Mouse (Mus musculus): ENCODE results near the gene Rhot2. TPM values are rescaled to one million over a fixed set of nuclear protein-coding genes. Genes with fewer than 3 reads are reported as not detected.
A peak's percentile ranks its signal among the peaks of the same experiment; 100 is the strongest.

Rhot2 gene
- polyA plus RNA-seq, 1 experiment, result 62.1 TPM

- no peaks in the 10 kb centered on the region for H3K27me3 ChIP-seq (ENCODE audit: control insufficient read depth, insufficient read depth, low read length)
- no peak overlapping the region for H3K27ac ChIP-seq (ENCODE audit: insufficient read depth, low read length)
- 92% methylated on average over 2 of the region's 2 CpGs for WGBS
- no peak for DNase-seq (ENCODE audit: low read depth in 1 of 2, low spot score in 2 of 2)
- H3K4me1 ChIP-seq (ENCODE audit: control insufficient read depth, insufficient read depth, insufficient read length), result no peaks in the 10 kb centered on the region; the same call in 1 of the 2 replicates
- H3K36me3 ChIP-seq (ENCODE audit: control insufficient read depth, insufficient read depth, low read length), result no peaks in the 10 kb centered on the region
- no peak for TF ChIP-seq CTCF (IDR thresholded peaks at IDR 0.05; ENCODE audit: extremely low read depth, insufficient read depth, insufficient read length, insufficient replicate concordance)
- H3K4me3 ChIP-seq (ENCODE audit: extremely low read depth, insufficient read depth, insufficient read length), result no peak overlapping the region
Observed at GRCm38 (mm10) chr17:25869954-25870353, 25.3 kb upstream of the Rhot2 start.

DNA sequence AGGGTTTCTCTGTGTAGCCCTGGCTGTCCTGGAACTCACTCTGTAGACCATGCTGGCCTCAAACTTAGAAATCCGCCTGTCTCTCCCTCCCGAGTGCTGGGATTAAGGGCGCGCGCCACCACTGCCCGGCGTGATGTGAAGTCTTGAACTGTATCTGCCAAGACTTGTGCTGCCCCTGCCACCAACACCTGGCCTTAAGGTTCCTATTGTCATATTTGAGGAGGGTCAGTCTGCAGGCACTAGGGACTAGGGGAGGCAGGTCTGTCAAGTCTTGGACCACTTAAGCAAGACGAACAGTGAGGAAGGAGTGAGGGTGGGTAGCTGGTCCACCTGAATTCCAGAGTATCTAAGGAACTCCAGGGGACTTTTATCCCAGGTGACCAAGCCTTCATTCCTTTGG is 24.8 kb upstream of the Rhot2 start:
- WGBS, result 95% methylated on average over 8 of the region's 8 CpGs
- no peak for TF ChIP-seq CTCF (IDR thresholded peaks at IDR 0.05; ENCODE audit: extremely low read depth, insufficient read depth, insufficient read length, insufficient replicate concordance)
- no peak for TF ChIP-seq POLR2A (IDR thresholded peaks at IDR 0.05; ENCODE audit: low read depth, low read length)
- H3K4me3 ChIP-seq (ENCODE audit: extremely low read depth, insufficient read depth, insufficient read length), result no peak overlapping the region
- no peaks in the 10 kb centered on the region; the same call in 1 of the 2 replicates for H3K4me1 ChIP-seq (ENCODE audit: control insufficient read depth, insufficient read depth, insufficient read length)
- DNase-seq (ENCODE audit: low read depth in 1 of 2, low spot score in 2 of 2), result no peak
- no peaks in the 10 kb centered on the region for H3K27me3 ChIP-seq (ENCODE audit: control insufficient read depth, insufficient read depth, low read length)
- H3K27ac ChIP-seq (ENCODE audit: insufficient read depth, low read length), result no peak overlapping the region
- no peaks in the 10 kb centered on the region for H3K36me3 ChIP-seq (ENCODE audit: control insufficient read depth, insufficient read depth, low read length)

DNA sequence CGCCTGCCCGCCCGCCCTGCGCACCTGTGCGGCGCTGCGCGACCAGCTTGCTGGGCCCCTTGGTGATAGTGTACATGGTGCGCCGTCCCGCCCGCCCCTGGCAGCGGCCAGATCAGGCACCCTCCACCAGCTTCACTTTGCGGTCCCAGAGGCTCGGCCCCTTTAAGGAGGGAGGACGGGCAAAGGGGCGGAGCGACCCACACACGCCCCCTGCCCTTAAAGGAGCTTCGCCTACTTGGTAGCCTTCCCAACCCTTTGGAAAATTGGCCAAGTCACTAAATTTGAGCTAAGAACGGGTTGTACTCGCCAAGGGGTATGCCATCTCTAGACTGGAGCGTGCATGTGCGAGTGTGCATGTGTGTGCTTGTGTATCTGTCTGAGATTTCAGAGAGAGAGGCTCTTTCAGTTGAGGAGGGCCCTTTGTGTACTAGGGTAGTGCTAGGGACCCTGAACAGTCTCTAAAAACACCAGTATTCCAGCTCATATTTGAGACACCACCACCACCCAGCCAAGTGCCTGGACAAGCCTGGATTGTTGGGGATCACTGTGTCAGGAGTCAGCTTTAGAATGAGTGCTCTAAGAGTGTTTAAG is 24.0 kb upstream of the Rhot2 start, which contains the start of gene Mcrip2:
Gene Mcrip2 (minus strand): TSS at position 164 of the 591 bp plus-strand sequence.
- H3K4me1 ChIP-seq (ENCODE audit: control insufficient read depth, insufficient read depth, insufficient read length), result no peaks in the 10 kb centered on the region; the same call in 1 of the 2 replicates
- under 1% methylated on average over 24 of the region's 24 CpGs for WGBS
- H3K27ac ChIP-seq (ENCODE audit: insufficient read depth, low read length), result no peak within 1 kb of the TSS; the same call in none of the 2 replicates
- H3K27me3 ChIP-seq (ENCODE audit: control insufficient read depth, insufficient read depth, low read length), result no peaks in the 10 kb centered on the region
- peak in 1 of 2 experiments; percentile 63 for DNase-seq (ENCODE audit: low read depth in 1 of 2, low spot score in 2 of 2)
- peak within 1 kb of the TSS; percentile 73 for H3K4me3 ChIP-seq (ENCODE audit: extremely low read depth, insufficient read depth, insufficient read length)
- no peak for TF ChIP-seq CTCF (IDR thresholded peaks at IDR 0.05; ENCODE audit: extremely low read depth, insufficient read depth, insufficient read length, insufficient replicate concordance)
- no peak for TF ChIP-seq POLR2A (IDR thresholded peaks at IDR 0.05; ENCODE audit: low read depth, low read length)
- H3K36me3 ChIP-seq (ENCODE audit: control insufficient read depth, insufficient read depth, low read length), result no peaks in the 10 kb centered on the region

GRCm38 (mm10) chr17:25867836-25868600 is 23.4 kb upstream of the Rhot2 start:
- Histone ChIP-seq H3K27me3 (ENCODE audit: control insufficient read depth, insufficient read depth, low read length) (no peaks in the 10 kb centered on the region), H3K4me3 (ENCODE audit: extremely low read depth, insufficient read depth, insufficient read length) (peak overlapping the region; percentile 73), H3K36me3 (ENCODE audit: control insufficient read depth, insufficient read depth, low read length) (no peaks in the 10 kb centered on the region), H3K4me1 (ENCODE audit: control insufficient read depth, insufficient read depth, insufficient read length) (no peaks in the 10 kb centered on the region; the same call in 1 of the 2 replicates), H3K27ac (ENCODE audit: insufficient read depth, low read length) (no peak overlapping the region; the same call in none of the 2 replicates)
- WGBS, result 2% methylated on average over 41 of the region's 42 CpGs
- DNase-seq (ENCODE audit: low read depth in 1 of 2, low spot score in 2 of 2), result no peak
- no peak for TF ChIP-seq POLR2A (IDR thresholded peaks at IDR 0.05; ENCODE audit: low read depth, low read length)
- TF ChIP-seq CTCF (IDR thresholded peaks at IDR 0.05; ENCODE audit: extremely low read depth, insufficient read depth, insufficient read length, insufficient replicate concordance), result no peak

- no peaks in the 10 kb centered on the region for H3K27me3 ChIP-seq (ENCODE audit: control insufficient read depth, insufficient read depth, low read length)
- no peaks in the 10 kb centered on the region for H3K36me3 ChIP-seq (ENCODE audit: control insufficient read depth, insufficient read depth, low read length)
- TF ChIP-seq POLR2A (IDR thresholded peaks at IDR 0.05; ENCODE audit: low read depth, low read length) (no peak), CTCF (IDR thresholded peaks at IDR 0.05; ENCODE audit: extremely low read depth, insufficient read depth, insufficient read length, insufficient replicate concordance) (no peak)
- no peaks in the 10 kb centered on the region; the same call in 1 of the 2 replicates for H3K4me1 ChIP-seq (ENCODE audit: control insufficient read depth, insufficient read depth, insufficient read length)
- WGBS, result 8% methylated on average over 7 of the region's 7 CpGs
- DNase-seq (ENCODE audit: low read depth in 1 of 2, low spot score in 2 of 2), result no peak
- H3K4me3 ChIP-seq (ENCODE audit: extremely low read depth, insufficient read depth, insufficient read length), result peak overlapping the region; percentile 73; the same call in 1 of the 2 replicates
- H3K27ac ChIP-seq (ENCODE audit: insufficient read depth, low read length), result no peak overlapping the region
Observed at GRCm38 (mm10) chr17:25867509-25867835, 22.8 kb upstream of the Rhot2 start.

GRCm38 (mm10) chr17:25866172-25866571 is 21.5 kb upstream of the Rhot2 start:
- TF ChIP-seq CTCF (IDR thresholded peaks at IDR 0.05; ENCODE audit: extremely low read depth, insufficient read depth, insufficient read length, insufficient replicate concordance) (no peak), POLR2A (IDR thresholded peaks at IDR 0.05; ENCODE audit: low read depth, low read length) (no peak)
- no peak overlapping the region for H3K4me3 ChIP-seq (ENCODE audit: extremely low read depth, insufficient read depth, insufficient read length)
- H3K36me3 ChIP-seq (ENCODE audit: control insufficient read depth, insufficient read depth, low read length), result no peaks in the 10 kb centered on the region
- DNase-seq (ENCODE audit: low read depth in 1 of 2, low spot score in 2 of 2), result no peak
- H3K27me3 ChIP-seq (ENCODE audit: control insufficient read depth, insufficient read depth, low read length), result no peaks in the 10 kb centered on the region
- WGBS, result 91% methylated on average over 3 of the region's 3 CpGs
- no peak overlapping the region for H3K27ac ChIP-seq (ENCODE audit: insufficient read depth, low read length)
- no peaks in the 10 kb centered on the region; the same call in 1 of the 2 replicates for H3K4me1 ChIP-seq (ENCODE audit: control insufficient read depth, insufficient read depth, insufficient read length)

DNA sequence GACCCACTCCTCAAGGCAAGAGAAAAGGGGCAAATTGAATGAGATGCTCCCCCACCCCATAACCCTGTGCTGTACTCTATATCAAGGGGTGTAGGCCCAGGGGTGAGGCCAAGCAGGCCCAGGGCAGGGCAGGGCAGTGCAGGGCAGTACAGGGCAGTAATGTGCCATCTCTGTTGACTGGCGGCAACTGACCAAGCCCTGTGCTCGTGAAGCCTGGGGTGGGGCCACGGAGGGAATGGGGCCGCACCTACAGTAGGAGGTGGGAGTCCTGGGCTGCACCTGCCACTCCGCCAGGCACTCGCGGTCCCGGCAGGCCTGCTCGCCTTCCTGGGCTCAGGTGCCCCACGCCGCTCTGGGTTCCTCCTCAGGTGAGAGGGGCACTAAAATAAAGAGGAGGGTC is 20.6 kb upstream of the Rhot2 start:
- H3K4me1 ChIP-seq (ENCODE audit: control insufficient read depth, insufficient read depth, insufficient read length), result peaks cover 3% of the 10 kb centered on the region; the same call in 1 of the 2 replicates
- DNase-seq (ENCODE audit: low read depth in 1 of 2, low spot score in 2 of 2), result no peak
- no peak overlapping the region for H3K4me3 ChIP-seq (ENCODE audit: extremely low read depth, insufficient read depth, insufficient read length)

More for the DNA sequence above, 20.6 kb upstream of the Rhot2 start:
- Histone ChIP-seq H3K27ac (ENCODE audit: insufficient read depth, low read length) (no peak overlapping the region), H3K27me3 (ENCODE audit: control insufficient read depth, insufficient read depth, low read length) (no peaks in the 10 kb centered on the region), H3K36me3 (ENCODE audit: control insufficient read depth, insufficient read depth, low read length) (no peaks in the 10 kb centered on the region)
- no peak for TF ChIP-seq POLR2A (IDR thresholded peaks at IDR 0.05; ENCODE audit: low read depth, low read length)
- no peak for TF ChIP-seq CTCF (IDR thresholded peaks at IDR 0.05; ENCODE audit: extremely low read depth, insufficient read depth, insufficient read length, insufficient replicate concordance)
- 94% methylated on average over 11 of the region's 11 CpGs for WGBS

Data from spleen, adult 2 months (tissue).